Mouse (Mus musculus) adrenal gland, postnatal 36 days (tissue): ENCODE results near the gene Aoah. TPM values are rescaled to one million over a fixed set of nuclear protein-coding genes. Genes with fewer than 3 reads are reported as not detected.

Experiments used
- DNase-seq, 2 experiments: peaks; one replicate each; pipeline ENCODE4 v3.0.0; 2021; ENCODE audit warnings: mixed read lengths in 1 of 2
- total RNA-seq, 2 experiments: library from RNA; stranded (reverse); gene quantifications; 2 replicates each; pipeline ENCODE4 v1.2.3; 2021

Aoah gene
- total RNA-seq, 2 experiments from 2014 or later, result 1.4 to 1.7 TPM

GRCm38 (mm10) chr13:20916698-20917511, 123.0 kb downstream of the Aoah start:
- DNase-seq, result no peak

GRCm38 (mm10) chr13:20920401-20920800, 126.5 kb downstream of the Aoah start:
- no peak for DNase-seq

- no peak for DNase-seq
Observed at GRCm38 (mm10) chr13:20936016-20936415, 142.1 kb downstream of the Aoah start.

DNA sequence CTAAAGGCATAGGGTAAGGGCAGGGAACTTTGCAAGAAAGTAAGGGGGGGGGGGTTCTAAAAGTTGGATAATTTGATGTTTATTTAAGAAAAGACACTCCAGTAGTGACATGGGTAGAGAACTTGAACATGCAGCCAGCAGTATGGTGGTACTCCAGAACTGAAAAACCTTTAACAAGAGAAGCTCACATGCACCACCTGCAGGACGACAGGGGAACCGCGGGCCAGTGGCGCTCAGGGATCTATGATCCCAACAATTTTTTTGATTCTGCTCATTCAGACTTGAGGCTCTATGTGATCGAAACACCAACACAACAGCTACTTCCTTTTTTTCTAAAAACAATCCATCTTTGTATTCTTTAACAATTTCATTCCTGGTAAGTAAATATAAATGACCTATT, 143.5 kb downstream of the Aoah start:
- peak; percentile 69 to 71 for DNase-seq

DNA sequence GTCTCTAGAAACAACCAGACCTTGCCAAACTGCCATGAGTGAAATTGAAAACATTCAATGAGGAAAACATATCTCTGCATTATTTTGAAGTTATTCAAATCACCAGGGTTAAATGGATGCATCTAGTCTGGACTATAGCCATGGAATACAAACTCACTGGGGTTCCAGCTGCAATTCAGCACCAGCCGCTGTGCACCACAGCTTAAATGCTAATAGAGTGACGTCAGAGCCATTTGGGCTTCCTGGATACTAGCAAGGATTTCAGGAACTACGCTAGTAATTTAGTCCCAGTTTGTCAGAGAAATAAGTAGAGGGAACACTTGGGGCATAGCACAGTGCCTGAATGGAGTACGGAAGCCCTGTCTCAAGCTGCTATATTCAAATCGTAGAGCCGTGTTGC, 145.2 kb downstream of the Aoah start:
- no peak for DNase-seq

- DNase-seq, result peak; percentile 27 to 68
Observed at GRCm38 (mm10) chr13:20940389-20940788, 146.5 kb downstream of the Aoah start.

DNA sequence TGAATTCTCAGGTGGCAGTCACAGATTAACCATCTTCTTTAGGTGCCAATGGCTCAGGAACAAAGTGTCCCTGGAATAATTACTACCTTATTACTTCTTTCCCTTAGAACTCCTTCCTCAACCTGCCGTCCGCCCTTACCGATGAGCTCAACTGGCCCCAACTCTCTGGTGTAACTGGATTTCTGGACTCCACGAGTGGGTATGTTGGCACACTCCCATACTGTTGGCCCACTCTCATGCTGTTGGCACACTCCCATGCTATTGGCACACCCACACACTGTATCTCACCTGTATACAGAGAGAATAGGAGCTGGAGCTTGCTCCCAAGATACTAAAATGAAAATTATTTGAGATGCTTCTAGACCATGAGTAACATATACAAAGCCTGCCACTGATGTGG, 147.8 kb downstream of the Aoah start:
- no peak for DNase-seq

DNA sequence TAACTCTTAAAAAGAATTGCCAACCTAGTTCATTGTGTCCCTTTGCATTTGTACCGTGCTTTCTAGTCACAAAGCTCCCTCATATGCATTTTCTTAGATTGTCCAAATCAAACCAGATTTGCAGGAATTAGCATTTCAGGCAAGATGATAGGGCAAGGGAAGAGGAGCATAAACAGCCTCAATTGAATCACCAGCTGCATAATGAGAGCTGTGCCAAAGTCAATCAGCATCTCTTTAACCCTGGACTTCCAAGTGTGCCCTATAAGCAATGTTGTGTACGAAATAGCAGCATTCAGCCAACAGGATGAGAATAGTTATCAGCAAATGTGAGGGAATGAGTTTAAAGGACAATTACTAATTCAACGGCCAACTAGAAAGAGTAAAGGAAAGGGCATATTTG, 169.2 kb downstream of the Aoah start:
- no peak for DNase-seq

DNA sequence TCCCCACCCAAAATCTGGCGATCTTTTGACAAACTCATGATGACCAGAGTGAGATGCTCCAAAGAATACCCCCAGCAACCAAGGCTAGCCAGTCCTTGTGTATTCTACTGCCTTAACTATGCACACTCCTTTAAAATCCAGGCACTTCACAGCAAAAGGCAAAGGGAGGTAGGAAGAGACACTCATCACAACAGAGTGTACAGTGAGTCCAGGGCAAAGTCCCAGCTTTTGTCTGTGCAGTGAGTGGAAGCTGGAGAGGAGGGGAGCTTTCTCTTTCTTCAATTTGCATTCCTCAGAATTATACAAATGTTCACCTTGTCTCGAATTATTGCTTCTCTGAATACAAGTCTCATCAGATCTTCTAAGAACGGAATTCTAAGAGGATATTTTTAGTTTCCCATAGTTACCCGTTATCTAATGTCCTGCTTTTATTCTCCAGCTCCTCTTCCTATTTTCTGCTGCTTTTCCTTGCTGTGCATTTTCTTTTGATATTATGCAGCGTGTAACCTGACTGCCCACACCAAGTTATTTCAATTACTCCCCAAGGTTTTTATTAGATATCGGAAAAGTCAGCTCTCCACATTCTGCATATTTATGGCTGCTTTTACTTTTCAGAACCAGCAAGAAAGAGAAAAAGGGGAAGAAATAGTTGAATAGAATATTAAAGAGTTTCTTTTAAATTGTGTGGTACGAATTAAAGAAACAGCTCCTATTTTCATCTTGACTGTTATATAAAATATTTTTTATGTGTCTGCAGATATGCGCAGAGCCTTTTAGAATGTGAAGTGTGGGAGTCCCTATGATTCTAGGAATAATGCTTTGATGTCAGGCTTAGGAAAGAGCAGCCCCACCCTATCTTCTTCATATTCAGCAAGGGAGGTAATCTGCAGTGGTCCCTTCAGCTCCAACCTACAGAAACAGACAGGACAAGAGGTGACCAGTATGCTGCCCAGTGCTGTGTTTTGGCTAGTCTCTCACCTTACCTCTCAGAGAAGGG, 187.6 kb downstream of the Aoah start:
- no peak for DNase-seq

DNA sequence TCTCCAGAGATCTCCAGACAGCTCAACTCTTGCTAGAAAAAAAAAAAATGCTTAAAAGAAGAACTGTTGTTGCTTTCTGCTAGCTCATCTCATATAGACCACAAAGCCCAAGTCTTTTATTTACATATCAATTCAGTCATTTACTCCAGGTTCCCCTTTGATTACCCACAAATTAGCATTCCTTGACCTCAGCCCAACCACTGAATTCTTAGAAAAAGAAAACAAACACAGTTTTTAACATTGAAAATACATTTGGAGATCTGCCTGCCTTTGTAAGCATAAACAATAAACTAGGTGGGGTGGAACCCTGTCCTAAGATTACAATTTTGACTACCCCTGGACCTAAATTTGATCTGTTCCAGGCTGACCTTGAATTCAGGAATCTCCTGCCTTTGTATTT, 191.6 kb downstream of the Aoah start:
- DNase-seq, result no peak

GRCm38 (mm10) chr13:20985961-20986360, 192.0 kb downstream of the Aoah start:
- DNase-seq, result no peak

DNA sequence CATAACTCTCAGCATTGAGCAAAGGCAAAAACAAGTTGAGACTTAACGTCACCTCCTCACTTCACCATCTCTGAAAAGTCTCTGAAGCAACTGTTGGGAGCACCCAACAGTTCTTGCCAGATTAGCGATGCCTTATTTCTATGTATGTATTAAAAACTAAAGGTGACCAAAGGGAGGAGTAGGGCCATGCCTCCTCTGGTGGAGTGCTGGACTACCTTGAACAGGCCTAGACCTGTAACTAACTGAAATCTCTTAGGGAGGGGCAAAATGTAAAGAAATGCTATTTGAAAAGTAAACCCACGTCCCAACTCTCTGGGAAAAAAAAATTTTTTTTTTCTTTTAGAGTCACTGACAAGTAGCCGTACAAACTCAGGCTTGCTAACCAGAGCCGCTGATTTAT, 211.3 kb downstream of the Aoah start:
- DNase-seq, result no peak

DNA sequence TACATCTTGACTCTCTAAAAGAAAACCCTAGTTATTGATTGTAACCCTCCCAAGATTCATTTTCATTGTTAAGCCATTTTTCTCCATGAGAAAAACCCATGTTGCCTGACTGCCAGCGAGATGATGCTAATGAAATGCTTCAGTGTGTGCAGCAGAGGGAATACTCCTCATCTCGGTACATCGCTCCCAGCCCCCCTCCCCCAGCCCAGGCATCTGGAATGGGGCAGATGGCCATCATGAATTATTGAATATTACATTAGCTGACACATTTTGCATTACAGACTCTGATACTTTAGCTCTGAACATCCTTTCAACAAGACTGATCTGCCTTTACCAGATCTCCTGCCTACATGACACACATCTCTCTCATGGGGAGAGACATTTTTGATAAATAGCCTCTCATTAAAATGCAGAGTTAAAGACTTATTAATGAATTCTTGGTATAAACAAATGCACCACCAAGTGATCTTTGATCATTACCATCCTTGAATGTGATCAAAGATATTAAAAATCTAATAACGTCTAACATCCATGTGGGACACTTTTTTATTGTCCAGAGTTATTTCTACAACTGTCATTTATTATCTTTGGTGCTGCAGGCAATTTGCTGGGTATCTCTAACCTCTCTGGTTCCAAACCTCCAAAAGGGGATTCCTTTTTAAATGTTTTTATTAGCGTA, 211.9 kb downstream of the Aoah start:
- DNase-seq, result no peak

- no peak for DNase-seq
Observed at GRCm38 (mm10) chr13:21006321-21006653, 212.4 kb downstream of the Aoah start.

DNA sequence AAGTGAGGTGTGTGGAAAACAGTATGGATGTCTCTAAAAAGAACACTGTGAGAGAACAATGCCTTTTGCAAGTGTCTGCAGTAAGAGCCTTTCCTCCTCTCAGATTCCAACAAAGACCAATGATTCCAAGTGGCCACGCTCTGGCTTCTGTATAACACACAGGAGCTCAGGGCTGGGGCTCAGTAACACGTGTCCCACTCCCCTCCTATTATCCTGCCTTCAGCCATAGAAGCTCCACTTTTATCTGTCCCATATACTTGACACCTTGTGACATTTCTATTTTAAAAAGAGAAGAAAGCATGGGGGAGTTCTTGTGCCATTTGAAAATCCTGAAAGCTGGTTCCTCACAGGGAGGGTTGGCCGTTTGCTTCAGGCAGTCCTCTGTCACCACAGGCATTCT, 219.7 kb downstream of the Aoah start:
- no peak for DNase-seq

- DNase-seq, result peak in 1 of 2 experiments; percentile 6
Observed at GRCm38 (mm10) chr13:21024831-21025230, 230.9 kb downstream of the Aoah start.

DNA sequence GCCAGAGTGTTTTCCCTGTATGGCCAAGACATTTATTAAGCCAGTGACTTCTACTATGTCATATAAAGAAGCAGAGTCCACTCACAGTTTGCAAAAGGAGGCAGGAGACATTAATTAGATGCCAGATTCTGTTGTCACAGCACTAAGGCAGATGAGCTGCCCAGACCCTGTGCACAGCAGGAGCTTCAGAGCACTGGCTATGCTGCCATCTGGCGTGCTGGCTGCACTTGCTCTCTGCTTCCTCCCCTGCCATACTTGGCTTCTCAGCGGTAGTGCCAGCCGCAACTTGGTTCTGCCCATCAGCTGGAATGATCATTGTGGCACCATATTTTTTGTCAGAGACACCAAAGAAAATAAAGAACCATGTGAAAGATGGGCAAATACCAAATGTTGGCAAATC, 239.3 kb downstream of the Aoah start:
- no peak for DNase-seq

- no peak for DNase-seq
Observed at GRCm38 (mm10) chr13:21035011-21035410, 241.1 kb downstream of the Aoah start.

DNA sequence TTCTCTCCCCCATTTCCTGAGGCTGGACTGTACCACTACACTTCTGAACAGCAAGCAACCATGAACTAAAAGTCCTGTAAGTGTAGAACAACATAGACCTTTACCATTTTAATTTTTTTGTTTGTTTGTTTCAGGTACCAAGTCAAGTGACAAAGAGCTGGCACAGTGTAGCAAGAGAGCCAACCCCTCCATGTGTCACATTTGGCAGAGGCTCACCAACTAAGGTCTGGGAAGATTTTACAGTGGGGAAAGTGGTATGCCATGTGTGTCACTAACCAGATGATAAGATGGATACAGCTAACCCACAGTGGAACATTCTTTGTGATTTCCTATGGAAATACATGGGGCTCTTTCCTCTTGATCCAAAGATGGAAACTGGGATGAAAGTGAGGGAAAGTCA, 242.1 kb downstream of the Aoah start:
- no peak for DNase-seq

DNA sequence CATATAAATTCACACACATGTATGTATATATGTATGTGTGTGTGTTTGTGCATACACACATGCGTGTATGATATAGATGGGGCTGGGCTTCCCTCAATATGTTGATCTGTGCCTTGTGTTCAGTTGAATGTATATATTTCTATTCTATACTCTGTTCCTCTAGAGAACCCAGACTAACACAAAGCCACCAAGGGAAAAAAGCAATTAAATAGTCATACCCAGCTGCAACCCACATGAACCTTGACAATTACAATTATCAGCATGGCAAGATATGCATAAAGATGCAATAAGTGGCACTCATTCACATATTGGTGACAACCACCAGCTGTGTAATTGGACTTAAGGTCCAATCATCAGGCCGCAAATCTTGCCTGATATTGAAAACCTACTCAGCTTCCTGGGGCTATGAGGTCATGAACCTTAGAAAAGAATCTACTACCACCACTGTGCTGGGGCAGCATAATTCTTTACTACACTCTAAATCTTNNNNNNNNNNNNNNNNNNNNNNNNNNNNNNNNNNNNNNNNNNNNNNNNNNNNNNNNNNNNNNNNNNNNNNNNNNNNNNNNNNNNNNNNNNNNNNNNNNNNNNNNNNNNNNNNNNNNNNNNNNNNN, 246.8 kb downstream of the Aoah start:
- no peak for DNase-seq

DNA sequence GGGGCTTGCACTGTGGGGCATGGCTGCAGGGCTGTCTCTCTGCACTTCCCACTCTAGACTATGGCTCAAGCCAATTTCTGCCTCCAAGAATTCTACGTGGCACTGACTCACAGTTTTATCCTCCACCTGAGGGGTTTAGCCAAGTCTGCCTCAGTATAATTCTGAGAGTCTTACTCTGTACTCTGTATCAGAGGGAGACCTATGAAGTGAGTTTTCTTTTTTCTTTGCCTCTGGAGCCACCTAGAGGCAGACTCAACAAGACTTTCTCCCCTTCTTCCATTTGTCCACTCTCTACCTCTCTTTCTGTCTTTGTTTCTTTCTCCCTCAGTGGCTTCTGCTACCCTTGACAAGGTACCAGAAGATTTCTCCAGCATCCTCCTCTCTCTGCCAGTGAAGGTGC, 256.2 kb downstream of the Aoah start:
- DNase-seq, result no peak

GRCm38 (mm10) chr13:21066021-21066420, 272.1 kb downstream of the Aoah start:
- no peak for DNase-seq
